Mouse (Mus musculus): Measurements from ENCODE around the gene Tmem259.

DNA sequence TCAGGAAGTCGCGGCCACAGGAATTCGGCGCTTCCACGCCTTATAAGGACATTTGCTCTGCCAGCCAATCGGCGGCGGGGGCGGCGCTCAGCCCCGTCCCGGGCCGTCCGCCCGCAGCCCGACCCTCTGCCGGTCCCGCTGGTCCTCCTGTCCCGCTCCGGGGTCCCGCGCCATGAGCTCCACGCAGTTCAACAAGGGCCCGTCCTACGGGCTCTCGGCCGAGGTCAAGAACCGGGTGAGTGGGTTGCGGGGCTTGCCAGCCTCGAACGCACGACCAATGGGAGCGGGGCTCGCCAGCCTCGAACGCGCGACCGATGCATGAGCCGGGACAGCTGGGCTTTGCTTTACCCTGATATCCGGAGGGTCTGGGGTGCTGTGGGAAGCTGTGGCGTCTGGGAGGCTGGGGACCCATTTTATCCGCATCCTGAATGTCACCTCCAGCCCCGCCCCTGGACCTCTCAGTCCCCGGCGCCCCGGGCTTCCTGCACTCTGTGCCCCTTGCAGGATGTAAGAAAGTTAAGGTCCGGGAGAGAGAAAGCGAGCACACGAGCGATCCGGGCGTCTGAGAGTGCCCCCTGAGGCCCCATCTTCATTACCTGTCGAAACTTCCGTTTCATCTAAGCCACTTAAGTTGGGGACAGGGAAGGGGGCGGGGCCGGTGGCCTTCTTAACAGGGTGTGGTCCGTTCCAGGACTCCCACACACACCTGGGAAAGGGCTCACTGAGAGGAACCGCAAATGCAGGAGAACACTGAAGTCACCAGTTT, 4.6 kb upstream of the Tmem259 start, which contains the start of gene Cnn2:
- TF ChIP-seq ZC3H11A (IDR thresholded peaks at IDR 0.05; ENCODE audit: low read depth, low read length) (no peak), EP300 (IDR thresholded peaks at IDR 0.05; ENCODE audit: low read depth in 1 of 2, low read length in 2 of 2) (no peak), POLR2AphosphoS5 (IDR thresholded peaks at IDR 0.05; ENCODE audit: borderline replicate concordance, low read depth, low read length) (no peak), KAT2A (conservative IDR thresholded peaks at IDR 0.05; ENCODE audit: low read depth, low read length) (no peak), NELFE (IDR thresholded peaks at IDR 0.05; ENCODE audit: low read depth, low read length) (no peak)
